ENCODE assay signal across 21 mouse cellular contexts in the genomic region with DNA sequence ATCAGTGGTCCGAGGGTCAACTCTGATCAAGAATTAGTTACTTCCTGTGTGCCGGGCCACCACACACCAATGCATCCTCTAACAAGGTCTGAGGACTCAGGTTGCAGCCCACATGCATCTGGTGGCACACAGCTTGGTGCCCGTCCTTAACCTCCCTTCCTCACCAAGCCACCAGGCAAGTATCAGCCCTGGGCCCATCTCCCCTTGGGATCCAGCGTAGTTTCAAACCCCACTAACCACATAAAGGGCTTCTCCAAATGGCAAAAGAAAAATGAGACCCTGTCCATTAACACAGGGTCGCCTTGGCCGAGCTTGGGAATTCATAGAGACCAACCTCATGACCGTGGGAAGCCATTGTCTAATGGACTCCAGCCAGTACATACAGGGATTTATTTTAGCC. TPM values are rescaled to one million over a fixed set of nuclear protein-coding genes. Genes with fewer than 3 reads are reported as not detected.
DNase-seq lines count a peak whose midpoint lies in the region; ATAC-seq lines count a peak whose summit lies in the region.
"Had no signal": no experiment of that assay in that cellular context is flagged by ENCODE, and none has a peak within 500 bp of the region (broad histone marks: within the 10 kb centered on the region; RNA-seq: fewer than 3 reads in every experiment).

No protein-coding gene starts in this region.

- DNase-seq in heart, adult 8-10 months (ENCODE audit: low spot score), result no peak
- DNase-seq in kidney, adult 8-10 months, result no peak
- DNase-seq in lung, postnatal 10 days, result no peak
- no peak for DNase-seq in spleen, adult 18-20 months
- DNase-seq: adrenal gland, postnatal 36 days; B cell, adult 2 months; cerebellum, adult 18-20 months; cerebellum, postnatal 25 days; forebrain, postnatal 0 days; heart, postnatal 36 days; right cerebral cortex, postnatal 14 days had no signal

- no peak for ATAC-seq in heart, embryonic 13.5 days (ENCODE audit: extremely low read depth, insufficient number of reproducible peaks, low FRiP score, low TSS enrichment)
- peak; percentile 49 for ATAC-seq in kidney, embryonic 15.5 days (replicated peaks; ENCODE audit: low FRiP score)
- ATAC-seq in lung, embryonic 16.5 days (ENCODE audit: low read depth), result no peak
- ATAC-seq: forebrain, postnatal 0 days; hindbrain, postnatal 0 days had no signal

- no peak overlapping the region for H3K4me3 ChIP-seq in heart, embryonic 13.5 days
- no peak overlapping the region for H3K4me3 ChIP-seq in kidney, embryonic 15.5 days (replicated peaks)
- H3K4me3 ChIP-seq in lung, embryonic 16.5 days (ENCODE audit: low read length), result no peak overlapping the region
- H3K4me3 ChIP-seq: embryonic facial prominence, embryonic 15.5 days; limb, embryonic 13.5 days; midbrain, embryonic 10.5 days had no signal

- H3K4me1 ChIP-seq in heart, embryonic 13.5 days, result peaks cover 98% of the 10 kb centered on the region
- H3K4me1 ChIP-seq in kidney, embryonic 15.5 days, result peaks cover 97% of the 10 kb centered on the region
- peaks cover 57% of the 10 kb centered on the region for H3K4me1 ChIP-seq in lung, embryonic 16.5 days (replicated peaks; ENCODE audit: control insufficient read depth, insufficient read depth, low read length)

- H3K4me2 ChIP-seq in heart, embryonic 13.5 days, result no peak overlapping the region
- 0 out of 2 replicates have a peak overlapping the region, but pooled peaks have one; percentile 12 for H3K4me2 ChIP-seq in kidney, embryonic 15.5 days
- no peak overlapping the region for H3K4me2 ChIP-seq in lung, embryonic 16.5 days (ENCODE audit: low read depth, low read length)
- H3K4me2 ChIP-seq: embryonic facial prominence, embryonic 15.5 days; limb, embryonic 13.5 days had no signal

- no peaks in the 10 kb centered on the region for H3K36me3 ChIP-seq in heart, embryonic 13.5 days
- H3K36me3 ChIP-seq in kidney, embryonic 15.5 days, result no peaks in the 10 kb centered on the region
- H3K36me3 ChIP-seq in lung, embryonic 16.5 days (ENCODE audit: control insufficient read depth, insufficient read depth, low read length), result no peaks in the 10 kb centered on the region
- H3K36me3 ChIP-seq: embryonic facial prominence, embryonic 15.5 days; limb, embryonic 13.5 days; midbrain, embryonic 10.5 days had no signal

- H3K27me3 ChIP-seq in heart, embryonic 13.5 days (replicated peaks), result no peaks in the 10 kb centered on the region
- no peaks in the 10 kb centered on the region for H3K27me3 ChIP-seq in kidney, embryonic 15.5 days
- H3K27me3 ChIP-seq in lung, embryonic 16.5 days (ENCODE audit: control insufficient read depth, insufficient read depth, low read depth, low read length), result no peaks in the 10 kb centered on the region
- H3K27me3 ChIP-seq: embryonic facial prominence, embryonic 15.5 days had no signal

- no peak overlapping the region for H3K9ac ChIP-seq in heart, embryonic 13.5 days
- H3K9ac ChIP-seq in kidney, embryonic 15.5 days, result no peak overlapping the region
- no peak overlapping the region for H3K9ac ChIP-seq in lung, embryonic 16.5 days (ENCODE audit: low read length)
- H3K9ac ChIP-seq: embryonic facial prominence, embryonic 15.5 days; forebrain, postnatal 0 days; limb, embryonic 13.5 days; liver, embryonic 14.5 days had no signal

- 75% methylated on average over 7 of the region's 7 CpGs for WGBS in heart, embryonic 13.5 days
- WGBS in kidney, embryonic 15.5 days, result 26% methylated on average over 7 of the region's 7 CpGs
- WGBS in lung, embryonic 16.5 days, result 63% methylated on average over 7 of the region's 7 CpGs

- 0 out of 2 replicates have a peak overlapping the region, but pooled peaks have one; percentile 2 for H3K27ac ChIP-seq in heart, embryonic 13.5 days (replicated peaks)
- peak overlapping the region; percentile 93 for H3K27ac ChIP-seq in kidney, embryonic 15.5 days
- H3K27ac ChIP-seq in lung, embryonic 16.5 days (ENCODE audit: low read length), result peak overlapping the region; percentile 48
- H3K27ac ChIP-seq: embryonic facial prominence, embryonic 15.5 days; hindbrain, postnatal 0 days; limb, embryonic 13.5 days; liver, embryonic 14.5 days; macrophage; midbrain, embryonic 10.5 days had no signal

- H3K9me3 ChIP-seq in heart, embryonic 13.5 days, result no peaks in the 10 kb centered on the region
- H3K9me3 ChIP-seq in kidney, embryonic 15.5 days (replicated peaks), result no peaks in the 10 kb centered on the region
- H3K9me3 ChIP-seq in lung, embryonic 16.5 days (ENCODE audit: control insufficient read depth, low read length), result no peaks in the 10 kb centered on the region
- H3K9me3 ChIP-seq: embryonic facial prominence, embryonic 15.5 days; limb, embryonic 13.5 days; midbrain, embryonic 10.5 days had no signal

RNA-seq across cellular contexts. Expression of a gene that starts 56.2 kb away (rescaled TPM):
- polyA plus RNA-seq in heart, embryonic 13.5 days (2015; fragmentation: Nextera tagmentation; extraction: Ambion mirVana), result 66.9 and 71.5 TPM in 2 replicates
- total RNA-seq in heart, adult 8-10 months (2022), result 100 to 1,000 TPM in 3 of 4 experiments, 10 to 100 TPM in 1; 93.1 to 141 (median 113) TPM
- 108 and 116 TPM in 2 replicates for polyA plus RNA-seq in kidney, embryonic 15.5 days (2015; fragmentation: Nextera tagmentation; extraction: Ambion mirVana)
- polyA plus RNA-seq in lung, embryonic 16.5 days (2015; fragmentation: Nextera tagmentation; extraction: Ambion mirVana), result 113 and 117 TPM in 2 replicates
- total RNA-seq: neutrophil, adult 5-6 weeks had no signal

RNA-seq across cellular contexts. Expression of a gene that starts 56.2 kb away (rescaled TPM):
- polyA plus RNA-seq in heart, embryonic 13.5 days (2015; fragmentation: Nextera tagmentation; extraction: Ambion mirVana), result 164 TPM in 2 replicates
- total RNA-seq in heart, adult 8-10 months (2022), result 100 to 1,000 TPM; 136 to 221 (median 183) TPM
- 297 and 335 TPM in 2 replicates for polyA plus RNA-seq in kidney, embryonic 15.5 days (2015; fragmentation: Nextera tagmentation; extraction: Ambion mirVana)
- polyA plus RNA-seq in lung, embryonic 16.5 days (2015; fragmentation: Nextera tagmentation; extraction: Ambion mirVana), result 368 and 370 TPM in 2 replicates
- total RNA-seq: neutrophil, adult 5-6 weeks had no signal

Comparison
In these comparisons a context has a peak if more than half of its experiments do, and no peak if none do; other contexts are left out.
1. H3K27ac ChIP-seq: peak in every context shown above with its lines; median percentile 93 in kidney, embryonic 15.5 days; 48 in lung, embryonic 16.5 days; 2 in heart, embryonic 13.5 days.